Mouse (Mus musculus): ENCODE data around the gene Arl15. TPM values are rescaled to one million over a fixed set of nuclear protein-coding genes. Genes with fewer than 3 reads are reported as not detected.

Gene Arl15
- 1 to 10 TPM; 4.6 to 6.2 TPM for total RNA-seq (2021)
- long read RNA-seq, experiment 1, partial matches to known transcripts, result 0 of 1 reads
- long read RNA-seq, experiment 1, other reads (novel, unspliced or antisense), result 1 of 1 reads
- long read RNA-seq, experiment 2, partial matches to known transcripts, result 0 of 4 reads
- long read RNA-seq, experiment 2, other reads (novel, unspliced or antisense), result 3 of 4 reads

DNA sequence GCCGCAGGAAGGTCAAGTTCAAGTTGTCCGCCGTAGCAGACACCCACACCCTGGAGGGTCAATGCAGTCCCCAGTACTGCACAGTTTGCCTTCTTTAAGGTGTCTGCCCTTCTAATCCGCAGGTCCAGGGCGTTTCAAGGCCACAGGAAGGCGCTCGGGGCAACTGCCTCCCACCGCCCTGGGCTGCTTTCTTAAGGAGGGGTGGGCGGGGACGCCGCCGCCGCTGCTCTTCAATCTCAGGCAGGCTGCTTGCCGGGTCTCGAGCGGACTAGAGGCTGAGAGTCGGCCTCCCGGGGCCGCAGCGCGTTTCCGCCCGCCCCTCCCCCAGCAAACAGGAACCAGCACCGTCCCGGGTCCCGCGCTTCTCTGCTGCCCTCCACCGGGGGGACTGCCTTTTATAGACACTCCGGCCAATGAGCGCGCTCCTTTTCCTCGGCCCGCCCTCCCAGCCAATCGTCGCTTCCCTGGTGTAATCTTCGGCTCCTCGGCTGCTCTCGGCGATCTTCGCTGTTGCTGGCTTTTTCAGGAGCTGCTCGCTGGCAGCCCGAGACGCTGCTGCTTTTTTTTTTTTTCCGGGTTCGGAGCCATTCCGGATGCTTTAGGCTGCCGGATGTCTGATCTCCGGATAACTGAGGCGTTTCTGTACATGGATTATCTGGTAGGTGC lies at the start of gene Arl15:
Gene Arl15, plus strand, starts transcription at position 467 of the 666 bp plus-strand sequence.
- intact Hi-C loops (cut with DNase I), result loop anchor here (2.0 to 5.0 kb wide), 2 partner anchors 71 to 102 kb away; no protein-coding TSS in a partner anchor

DNA sequence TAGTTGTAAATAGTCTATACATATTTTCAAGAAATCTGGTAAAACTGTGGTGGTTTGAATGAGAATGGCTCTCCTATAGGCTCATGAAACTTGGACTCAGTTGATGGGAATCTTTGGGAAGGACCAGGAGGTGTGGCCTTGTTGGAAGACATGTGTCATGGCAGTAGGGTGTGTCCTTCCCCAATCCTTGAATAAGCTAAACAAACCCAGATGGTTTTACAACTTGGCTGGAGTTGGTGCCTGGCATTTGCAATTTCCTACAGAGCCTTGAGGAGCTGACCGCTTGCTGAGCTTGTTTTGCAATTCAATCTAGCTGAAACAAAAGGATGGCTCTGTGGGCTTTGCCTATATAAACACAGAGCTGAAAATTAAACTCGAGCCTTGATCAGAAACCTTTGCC lies 49.0 kb upstream of the Arl15 start:
- intact Hi-C loops (cut with DNase I), result no loop called here
- Histone ChIP-seq H3K27ac (no peak overlapping the region), H3K4me3 (no peak overlapping the region)
- TF ChIP-seq CTCF (IDR thresholded peaks at IDR 0.05), result no peak
- DNase-seq, result no peak

More for the DNA sequence above, at the start of gene Arl15:
- Histone ChIP-seq H3K4me3 (peak within 1 kb of the TSS; percentile 72), H3K27ac (peak within 1 kb of the TSS; percentile 96)
- peak; percentile 55 for TF ChIP-seq CTCF (IDR thresholded peaks at IDR 0.05)
- DNase-seq, result peak; percentile 99

DNA sequence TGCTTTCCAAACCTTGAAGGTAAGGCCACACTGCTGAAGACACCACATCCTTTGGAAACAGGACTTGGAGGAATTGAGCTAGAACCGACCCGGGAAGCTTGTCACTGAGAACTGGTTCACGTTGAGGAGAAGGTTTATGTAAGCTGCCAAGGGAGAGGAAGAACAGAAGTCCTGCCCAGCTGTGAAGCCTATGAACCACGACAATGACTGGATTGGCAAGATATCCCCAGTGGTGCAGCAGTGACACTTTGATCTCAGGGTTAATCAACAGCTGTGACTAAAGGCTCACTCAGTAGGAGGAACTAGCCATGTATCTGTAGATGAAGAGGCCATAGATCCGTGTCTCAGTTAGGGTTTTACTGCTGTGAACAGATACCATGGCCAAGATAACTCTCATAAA lies 43.5 kb upstream of the Arl15 start:
- TF ChIP-seq CTCF (IDR thresholded peaks at IDR 0.05), result no peak
- no peak for DNase-seq
- Histone ChIP-seq H3K4me3 (no peak overlapping the region), H3K27ac (no peak overlapping the region)
- intact Hi-C loops (cut with DNase I), result no loop called here

- TF ChIP-seq CTCF (IDR thresholded peaks at IDR 0.05), result no peak
Observed at GRCm38 (mm10) chr13:113754731-113755689, 39.3 kb upstream of the Arl15 start.

GRCm38 (mm10) chr13:113755779-113756178 lies 38.5 kb upstream of the Arl15 start:
- Histone ChIP-seq H3K4me3 (no peak overlapping the region), H3K27ac (no peak overlapping the region)
- intact Hi-C loops (cut with DNase I), result no loop called here
- no peak for DNase-seq
- TF ChIP-seq CTCF (IDR thresholded peaks at IDR 0.05), result no peak

More at GRCm38 (mm10) chr13:113754731-113755689, 39.3 kb upstream of the Arl15 start:
- H3K4me3 ChIP-seq, result no peak overlapping the region
- DNase-seq, result no peak
- H3K27ac ChIP-seq, result no peak overlapping the region
- intact Hi-C loops (cut with DNase I), result no loop called here

DNA sequence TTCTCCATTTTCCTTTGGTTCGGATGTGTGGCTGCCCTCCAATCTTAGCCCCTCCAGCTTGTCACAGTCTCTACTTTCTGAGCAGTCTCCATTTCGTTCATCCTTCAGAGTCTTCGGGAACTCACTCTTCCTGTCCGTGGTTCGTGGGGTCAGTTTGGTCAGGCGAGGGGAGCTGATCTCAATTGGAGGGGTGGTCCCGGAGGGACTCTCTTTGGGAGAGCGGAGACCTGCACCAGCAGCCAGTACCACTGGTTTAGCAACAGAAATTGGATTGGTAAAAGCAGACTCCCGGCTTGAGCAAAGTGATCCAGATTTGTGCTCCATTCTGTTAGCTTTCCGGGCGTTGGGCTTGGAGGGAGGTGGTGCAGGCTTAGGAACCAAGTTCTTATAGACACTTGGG lies 32.6 kb upstream of the Arl15 start:
- no peak overlapping the region for H3K4me3 ChIP-seq
- TF ChIP-seq CTCF (IDR thresholded peaks at IDR 0.05), result no peak

DNA sequence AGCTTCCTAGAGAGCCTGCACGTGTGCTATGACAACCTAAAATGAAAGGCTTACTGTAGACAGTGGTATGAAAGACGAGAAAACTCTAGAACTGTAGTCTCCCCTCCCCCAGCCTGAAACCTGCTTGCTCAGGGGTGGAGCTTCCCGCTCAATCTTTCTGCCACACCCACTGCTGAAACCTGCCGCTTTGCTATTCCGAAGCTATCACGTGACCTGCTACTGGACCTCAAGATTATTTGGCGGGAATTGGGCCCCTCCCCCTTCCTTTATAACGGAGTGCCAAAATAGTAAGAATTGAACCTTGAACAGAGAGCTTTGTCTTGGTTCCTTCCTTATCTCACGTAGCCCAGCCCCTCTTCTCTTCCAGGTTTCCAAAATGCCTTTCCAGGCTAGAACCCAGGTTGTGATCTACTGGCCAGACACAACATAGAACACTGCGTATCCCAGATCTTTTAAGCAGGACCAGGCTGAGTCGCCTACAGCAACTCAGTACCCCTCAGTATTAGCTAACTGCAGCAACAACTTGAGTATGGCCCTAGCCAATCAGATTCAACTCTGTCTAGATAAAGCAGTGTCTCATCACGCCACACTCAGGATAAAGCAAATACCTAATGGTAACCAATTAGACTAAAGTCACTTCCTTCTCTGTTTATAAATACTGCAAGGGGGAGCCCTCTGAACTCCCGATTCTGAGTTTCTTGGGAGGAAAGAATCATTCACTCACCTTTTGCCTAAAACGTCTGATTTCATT lies 31.4 kb upstream of the Arl15 start:
- Histone ChIP-seq H3K27ac (no peak overlapping the region), H3K4me3 (no peak overlapping the region)
- intact Hi-C loops (cut with DNase I), result no loop called here
- DNase-seq, result no peak
- no peak for TF ChIP-seq CTCF (IDR thresholded peaks at IDR 0.05)

More for the DNA sequence above, 32.6 kb upstream of the Arl15 start:
- DNase-seq, result no peak
- no peak overlapping the region for H3K27ac ChIP-seq
- intact Hi-C loops (cut with DNase I), result no loop called here

- no peak for DNase-seq
- TF ChIP-seq CTCF (IDR thresholded peaks at IDR 0.05), result no peak
- H3K4me3 ChIP-seq, result no peak overlapping the region
- H3K27ac ChIP-seq, result no peak overlapping the region
- intact Hi-C loops (cut with DNase I), result no loop called here
Observed at GRCm38 (mm10) chr13:113765411-113765810, 28.9 kb upstream of the Arl15 start.

DNA sequence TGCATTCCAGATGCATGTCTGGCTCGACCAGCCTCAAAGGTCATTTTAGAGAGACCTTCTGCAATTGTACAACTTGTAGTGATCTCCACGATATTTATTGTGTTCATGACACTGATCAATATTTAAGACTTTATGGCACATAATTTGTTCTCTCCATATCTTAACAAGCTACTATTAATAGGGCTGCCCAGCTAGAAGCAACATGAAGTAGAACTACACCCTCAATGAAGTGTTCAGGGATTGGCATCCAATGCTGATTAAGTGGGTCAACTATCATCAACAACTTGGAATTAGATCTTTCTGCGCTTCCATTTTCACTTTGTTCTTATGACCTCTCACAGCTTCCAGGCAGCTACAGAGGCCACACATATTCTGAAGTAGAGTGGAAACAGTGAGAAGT lies 24.5 kb upstream of the Arl15 start:
- intact Hi-C loops (cut with DNase I), result no loop called here
- TF ChIP-seq CTCF (IDR thresholded peaks at IDR 0.05), result no peak
- H3K4me3 ChIP-seq, result no peak overlapping the region
- no peak overlapping the region for H3K27ac ChIP-seq
- no peak for DNase-seq

DNA sequence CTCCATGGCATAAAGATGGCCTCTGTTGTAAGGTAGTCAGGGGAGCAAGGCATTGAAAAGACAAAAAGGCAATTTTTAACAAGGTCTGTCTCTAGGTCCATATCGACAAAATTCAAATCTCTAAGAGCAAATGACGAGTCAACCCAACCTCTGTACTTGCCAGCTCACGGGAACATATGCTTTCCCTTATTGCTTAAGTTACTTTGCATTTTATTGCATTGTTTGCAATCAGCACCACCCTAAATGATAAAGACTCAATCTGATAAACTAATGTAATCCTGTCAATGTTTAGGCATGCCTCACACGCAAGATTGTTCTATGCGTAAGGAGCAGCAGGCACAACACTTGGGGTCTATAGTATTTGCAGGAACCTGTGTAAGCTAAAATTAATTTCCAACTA lies 24.0 kb upstream of the Arl15 start:
- Histone ChIP-seq H3K4me3 (no peak overlapping the region), H3K27ac (no peak overlapping the region)
- DNase-seq, result no peak
- TF ChIP-seq CTCF (IDR thresholded peaks at IDR 0.05), result no peak
- intact Hi-C loops (cut with DNase I), result no loop called here

DNA sequence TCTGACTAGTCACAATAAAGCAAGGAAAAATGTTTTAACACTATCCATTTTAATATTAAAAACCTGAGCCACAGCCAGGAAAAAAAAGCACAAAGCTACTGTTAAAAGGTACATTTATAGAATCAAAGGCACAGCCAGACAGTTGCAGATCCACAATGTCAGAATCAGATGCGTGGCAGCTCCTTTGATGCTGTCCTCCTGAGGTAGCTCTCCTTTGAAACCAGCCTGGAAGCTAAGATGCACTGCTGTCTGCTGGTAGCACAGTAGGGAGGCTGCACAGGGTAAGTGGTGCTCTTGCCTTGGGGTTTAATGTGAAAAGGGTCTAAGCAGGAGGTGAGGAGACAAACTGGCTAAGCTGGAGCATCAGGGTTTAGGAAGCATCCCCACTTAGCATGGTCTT lies 23.0 kb upstream of the Arl15 start:
- intact Hi-C loops (cut with DNase I), result no loop called here
- no peak overlapping the region for H3K4me3 ChIP-seq
- no peak overlapping the region for H3K27ac ChIP-seq
- no peak for TF ChIP-seq CTCF (IDR thresholded peaks at IDR 0.05)
- DNase-seq, result no peak

GRCm38 (mm10) chr13:113774799-113775198 lies 19.5 kb upstream of the Arl15 start:
- DNase-seq, result peak; percentile 18
- no peak for TF ChIP-seq CTCF (IDR thresholded peaks at IDR 0.05)
- intact Hi-C loops (cut with DNase I), result no loop called here
- Histone ChIP-seq H3K4me3 (no peak overlapping the region), H3K27ac (no peak overlapping the region)
